Mouse (Mus musculus): Measurements from ENCODE around the gene Pef1. TPM values are rescaled to one million over a fixed set of nuclear protein-coding genes. Genes with fewer than 3 reads are reported as not detected.

Gene Pef1
- polyA plus RNA-seq, 1 experiment, result 62.4 TPM

GRCm38 (mm10) chr4:130173060-130173822 is 70.9 kb downstream of the Pef1 start:
- Histone ChIP-seq H3K27me3 (ENCODE audit: control insufficient read depth, insufficient read depth, insufficient read length) (no peaks in the 10 kb centered on the region), H3K4me2 (ENCODE audit: low read depth) (no peak overlapping the region), H3K4me3 (no peak overlapping the region), H3K36me3 (ENCODE audit: control insufficient read depth, insufficient read depth) (no peaks in the 10 kb centered on the region), H3ac (ENCODE audit: control insufficient read depth, insufficient read length) (no peak overlapping the region), H3K79me2 (ENCODE audit: control insufficient read depth, insufficient read depth) (no peaks in the 10 kb centered on the region)
- no peak for TF ChIP-seq REST (IDR thresholded peaks at IDR 0.05; ENCODE audit: insufficient read depth, insufficient read length)
- TF ChIP-seq E2F4 (IDR thresholded peaks at IDR 0.05; ENCODE audit: insufficient read depth), result no peak
- TF ChIP-seq POLR2AphosphoS2 (IDR thresholded peaks at IDR 0.05; ENCODE audit: insufficient read length, low read depth), result no peak
- no peak for TF ChIP-seq SRF (IDR thresholded peaks at IDR 0.05; ENCODE audit: control insufficient read depth, insufficient read length, low read depth)
- no peak for TF ChIP-seq TCF3 (IDR thresholded peaks at IDR 0.05; ENCODE audit: insufficient read length, low read depth)
- no peak for TF ChIP-seq MYOG (IDR thresholded peaks at IDR 0.05; ENCODE audit: control insufficient read depth in 1 of 3, insufficient read depth in 1 of 3, insufficient read length in 2 of 3, low read depth in 2 of 3)
- TF ChIP-seq MYOD1 (IDR thresholded peaks at IDR 0.05; ENCODE audit: control insufficient read depth in 1 of 3, insufficient read length in 2 of 3, low read depth in 2 of 3), result no peak
- TF ChIP-seq MAX (IDR thresholded peaks at IDR 0.05; ENCODE audit: low read depth), result no peak
- no peak for TF ChIP-seq USF1 (IDR thresholded peaks at IDR 0.05; ENCODE audit: low read depth)
- no peak for TF ChIP-seq CEBPB (IDR thresholded peaks at IDR 0.05; ENCODE audit: insufficient read depth, poor library complexity, severe bottlenecking)

GRCm38 (mm10) chr4:130173911-130174311 is 71.6 kb downstream of the Pef1 start:
- Histone ChIP-seq H3ac (ENCODE audit: control insufficient read depth, insufficient read length) (no peak overlapping the region), H3K79me2 (ENCODE audit: control insufficient read depth, insufficient read depth) (no peaks in the 10 kb centered on the region), H3K36me3 (ENCODE audit: control insufficient read depth, insufficient read depth) (no peaks in the 10 kb centered on the region), H3K27me3 (ENCODE audit: control insufficient read depth, insufficient read depth, insufficient read length) (no peaks in the 10 kb centered on the region), H3K4me3 (no peak overlapping the region), H3K4me2 (ENCODE audit: low read depth) (peak overlapping the region; percentile 83)
- TF ChIP-seq MAX (IDR thresholded peaks at IDR 0.05; ENCODE audit: low read depth) (no peak), POLR2AphosphoS2 (IDR thresholded peaks at IDR 0.05; ENCODE audit: insufficient read length, low read depth) (no peak)

DNA sequence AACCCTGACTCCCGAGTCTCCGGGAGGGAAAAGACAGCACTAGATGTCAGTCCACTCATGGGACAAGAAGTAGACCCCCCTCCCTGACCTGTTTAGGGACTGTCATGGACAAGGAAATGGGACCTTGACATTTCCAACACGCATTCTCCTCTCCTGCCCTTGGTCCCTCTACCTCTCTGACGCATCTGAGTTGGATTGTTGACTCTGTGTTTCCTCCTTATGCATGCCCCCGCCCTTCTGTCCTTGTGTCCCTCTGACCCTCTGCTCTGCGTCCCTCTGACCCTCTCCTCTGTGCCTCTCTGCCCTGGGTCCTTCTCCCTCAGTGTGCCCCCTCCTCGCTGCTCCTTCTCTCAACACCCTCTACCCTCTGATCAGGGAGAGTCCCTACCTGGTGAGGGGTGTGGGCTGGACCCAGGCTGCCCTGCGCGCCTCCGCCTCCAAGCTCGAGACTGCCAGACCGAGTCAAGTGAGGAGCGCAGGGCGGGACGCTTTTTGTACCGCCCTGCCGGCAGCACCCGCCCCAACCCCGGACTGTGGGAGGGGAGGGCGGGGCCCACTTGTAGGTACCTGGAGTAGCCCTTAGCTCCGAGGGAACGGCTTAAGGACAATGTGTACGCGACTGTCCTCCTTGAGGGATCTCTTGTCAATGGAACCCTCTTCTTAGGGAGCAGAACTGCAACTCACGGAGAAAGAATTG is 72.1 kb downstream of the Pef1 start:
- Histone ChIP-seq H3K36me3 (ENCODE audit: control insufficient read depth, insufficient read depth) (no peaks in the 10 kb centered on the region), H3K79me2 (ENCODE audit: control insufficient read depth, insufficient read depth) (no peaks in the 10 kb centered on the region), H3ac (ENCODE audit: control insufficient read depth, insufficient read length) (no peak overlapping the region), H3K4me3 (peak overlapping the region; percentile 8), H3K4me2 (ENCODE audit: low read depth) (peak overlapping the region; percentile 83), H3K27me3 (ENCODE audit: control insufficient read depth, insufficient read depth, insufficient read length) (no peaks in the 10 kb centered on the region)
- TF ChIP-seq USF1 (IDR thresholded peaks at IDR 0.05; ENCODE audit: low read depth) (no peak), MYOD1 (IDR thresholded peaks at IDR 0.05; ENCODE audit: control insufficient read depth in 1 of 3, insufficient read length in 2 of 3, low read depth in 2 of 3) (no peak), POLR2A (IDR thresholded peaks at IDR 0.05; ENCODE audit: insufficient read length, low read depth) (no peak), POLR2AphosphoS2 (IDR thresholded peaks at IDR 0.05; ENCODE audit: insufficient read length, low read depth) (no peak), MYOG (IDR thresholded peaks at IDR 0.05; ENCODE audit: control insufficient read depth in 1 of 3, insufficient read depth in 1 of 3, insufficient read length in 2 of 3, low read depth in 2 of 3) (no peak), TCF12 (IDR thresholded peaks at IDR 0.05; ENCODE audit: insufficient read depth, poor library complexity, severe bottlenecking) (no peak), SRF (IDR thresholded peaks at IDR 0.05; ENCODE audit: control insufficient read depth, insufficient read length, low read depth) (no peak), REST (IDR thresholded peaks at IDR 0.05; ENCODE audit: insufficient read depth, insufficient read length) (no peak), CEBPB (IDR thresholded peaks at IDR 0.05; ENCODE audit: insufficient read depth, poor library complexity, severe bottlenecking) (no peak), TCF3 (IDR thresholded peaks at IDR 0.05; ENCODE audit: insufficient read length, low read depth) (no peak), MAX (IDR thresholded peaks at IDR 0.05; ENCODE audit: low read depth) (no peak), E2F4 (IDR thresholded peaks at IDR 0.05; ENCODE audit: insufficient read depth) (no peak)

DNA sequence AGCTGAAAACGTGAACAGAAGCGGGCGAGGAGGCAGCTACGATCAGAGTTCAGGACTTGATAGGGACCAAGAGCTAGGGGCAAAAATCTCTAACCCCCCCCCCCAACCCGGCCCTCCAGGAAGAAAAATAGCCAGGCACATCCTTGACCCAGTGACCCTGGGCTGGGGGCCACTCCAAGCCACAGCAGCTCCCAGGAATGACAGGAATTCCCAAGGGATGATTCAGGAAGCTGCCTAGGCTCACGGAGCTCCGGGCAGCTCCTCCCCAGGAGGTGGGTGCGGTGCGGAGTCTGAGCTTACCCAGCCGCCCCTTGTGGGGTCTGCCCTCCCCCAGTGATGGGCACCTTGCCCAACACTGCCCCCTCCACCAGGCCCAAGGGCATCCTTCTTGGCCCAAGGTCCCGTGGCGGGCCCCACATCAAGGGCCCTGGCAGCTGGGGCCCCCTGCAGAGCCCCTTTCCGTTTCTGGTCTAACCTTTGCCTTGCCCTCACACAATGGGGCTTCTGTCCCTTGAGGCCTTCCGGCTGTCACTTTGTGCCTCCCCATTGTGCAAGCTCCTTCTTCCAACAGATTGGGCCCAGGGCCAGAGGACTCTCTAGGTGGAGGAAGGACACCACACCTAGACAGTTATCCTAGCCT is 72.8 kb downstream of the Pef1 start, which contains the start of gene Tinagl1:
Gene Tinagl1 (minus strand): TSS at position 51 of the 640 bp plus-strand sequence.
- no peaks in the 10 kb centered on the region for H3K36me3 ChIP-seq (ENCODE audit: control insufficient read depth, insufficient read depth)
- peak within 1 kb of the TSS; percentile 83 for H3K4me2 ChIP-seq (ENCODE audit: low read depth)
- peak within 1 kb of the TSS; percentile 8 for H3K4me3 ChIP-seq
- TF ChIP-seq USF1 (IDR thresholded peaks at IDR 0.05; ENCODE audit: low read depth) (no peak), MYOD1 (IDR thresholded peaks at IDR 0.05; ENCODE audit: control insufficient read depth in 1 of 3, insufficient read length in 2 of 3, low read depth in 2 of 3) (no peak), TCF3 (IDR thresholded peaks at IDR 0.05; ENCODE audit: insufficient read length, low read depth) (no peak)
- H3K79me2 ChIP-seq (ENCODE audit: control insufficient read depth, insufficient read depth), result no peaks in the 10 kb centered on the region
- no peaks in the 10 kb centered on the region for H3K27me3 ChIP-seq (ENCODE audit: control insufficient read depth, insufficient read depth, insufficient read length)
- no peak within 1 kb of the TSS for H3ac ChIP-seq (ENCODE audit: control insufficient read depth, insufficient read length)

All from myocyte (in vitro differentiated cells).